Mouse (Mus musculus): Measurements from ENCODE around the gene Mroh7. TPM values are rescaled to one million over a fixed set of nuclear protein-coding genes. Genes with fewer than 3 reads are reported as not detected.
"Not testable (repeated sequence)": the region's sequence is repeated elsewhere in the genome, so short reads cannot be mapped to it uniquely, and the experiment has no call there.

Mroh7 gene
- polyA plus RNA-seq, 1 experiment from 2014 or later = 0.36 TPM

DNA sequence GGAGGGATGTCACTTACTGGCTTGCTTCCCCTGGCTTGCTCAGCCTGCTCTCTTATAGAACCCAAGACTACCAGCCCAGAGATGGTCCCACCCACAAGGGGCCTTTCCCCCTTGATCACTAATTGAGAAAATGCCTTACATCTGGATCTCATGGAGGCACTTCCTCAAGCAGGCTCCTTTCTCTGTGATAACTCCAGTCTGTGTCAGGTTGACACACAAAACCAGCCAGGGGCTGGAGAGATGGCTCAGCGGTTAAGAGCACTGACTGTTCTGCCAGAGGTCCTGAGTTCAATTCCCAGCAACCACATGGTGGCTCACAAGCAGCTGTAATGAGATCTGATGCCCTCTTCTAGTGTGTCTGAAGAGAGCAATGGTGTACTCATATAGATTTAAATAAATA, 6.2 kb upstream of the Mroh7 start:
- not testable (repeated sequence) for H3K4me3 ChIP-seq; H3K4me1 ChIP-seq (replicated peaks); H3K27me3 ChIP-seq; ATAC-seq (ENCODE audit: low FRiP score); H3K36me3 ChIP-seq; H3K9me3 ChIP-seq; H3K4me2 ChIP-seq; H3K9ac ChIP-seq; H3K27ac ChIP-seq
- 80% methylated on average over 1 of the region's 1 CpGs for WGBS

DNA sequence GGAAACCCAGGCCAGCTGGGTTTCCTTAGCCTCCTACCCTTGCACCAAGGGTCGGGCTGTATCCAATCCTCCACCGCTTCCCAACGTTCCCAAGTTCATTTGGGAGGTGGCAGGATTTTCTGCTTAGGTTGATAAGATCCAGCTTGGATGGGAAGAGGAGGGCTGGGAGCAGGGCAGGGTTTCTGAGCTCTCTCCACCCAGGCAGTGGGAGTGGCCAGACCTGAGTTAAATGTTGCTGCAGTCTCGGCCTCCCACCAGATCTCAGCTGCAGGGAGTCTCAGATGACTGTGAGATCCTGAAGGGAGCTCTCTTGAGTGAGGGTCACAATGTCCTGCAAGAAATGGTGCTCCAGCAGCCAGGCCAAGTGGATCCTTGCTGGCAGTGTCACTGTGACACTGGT, 2.9 kb upstream of the Mroh7 start, which contains the start of gene Fam151a:
Gene Fam151a (plus strand): TSS at position 254 of the 400 bp plus-strand sequence.
- H3K9ac ChIP-seq = no peak within 1 kb of the TSS
- ATAC-seq (ENCODE audit: low FRiP score) = no peak
- no peaks in the 10 kb centered on the region for H3K9me3 ChIP-seq
- H3K4me2 ChIP-seq = no peak within 1 kb of the TSS
- no peaks in the 10 kb centered on the region for H3K36me3 ChIP-seq
- WGBS = 70% methylated on average over 4 of the region's 4 CpGs
- no peak within 1 kb of the TSS for H3K4me3 ChIP-seq
- H3K4me1 ChIP-seq (replicated peaks) = no peaks in the 10 kb centered on the region
- H3K27ac ChIP-seq = no peak within 1 kb of the TSS
- H3K27me3 ChIP-seq = no peaks in the 10 kb centered on the region

DNA sequence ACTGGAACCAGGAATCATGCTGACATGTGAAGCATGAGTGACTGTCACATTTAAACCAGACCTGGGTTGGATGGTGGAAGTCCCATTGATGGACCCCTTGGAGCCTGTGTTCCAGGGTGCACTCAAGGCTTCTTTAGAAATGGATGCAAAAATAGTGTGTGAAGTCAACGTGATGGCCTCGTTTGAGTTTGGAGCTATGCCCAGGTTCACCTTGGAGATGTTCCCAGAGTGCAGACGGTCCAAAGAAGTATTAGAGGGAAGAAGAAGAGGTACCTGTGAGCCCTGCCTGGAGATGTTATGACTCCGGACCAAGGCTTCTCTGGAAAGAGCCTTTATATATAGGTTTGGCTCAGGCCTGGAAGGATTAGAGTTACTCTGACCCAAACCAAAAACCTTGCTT, 10.1 kb downstream of the Mroh7 start:
- no peak for ATAC-seq (ENCODE audit: low FRiP score)
- no peak overlapping the region for H3K9ac ChIP-seq
- no peaks in the 10 kb centered on the region for H3K4me1 ChIP-seq (replicated peaks)
- no peaks in the 10 kb centered on the region for H3K9me3 ChIP-seq
- no peak overlapping the region for H3K4me2 ChIP-seq
- 93% methylated on average over 4 of the region's 4 CpGs for WGBS
- H3K27ac ChIP-seq = no peak overlapping the region
- H3K36me3 ChIP-seq = no peaks in the 10 kb centered on the region
- no peaks in the 10 kb centered on the region for H3K27me3 ChIP-seq
- H3K4me3 ChIP-seq = no peak overlapping the region

- WGBS = 93% methylated on average over 6 of the region's 6 CpGs
- H3K27ac ChIP-seq = no peak overlapping the region
These were observed 17.1 kb downstream of the Mroh7 start for GRCm38 (mm10) chr4:106713622-106714021.

DNA sequence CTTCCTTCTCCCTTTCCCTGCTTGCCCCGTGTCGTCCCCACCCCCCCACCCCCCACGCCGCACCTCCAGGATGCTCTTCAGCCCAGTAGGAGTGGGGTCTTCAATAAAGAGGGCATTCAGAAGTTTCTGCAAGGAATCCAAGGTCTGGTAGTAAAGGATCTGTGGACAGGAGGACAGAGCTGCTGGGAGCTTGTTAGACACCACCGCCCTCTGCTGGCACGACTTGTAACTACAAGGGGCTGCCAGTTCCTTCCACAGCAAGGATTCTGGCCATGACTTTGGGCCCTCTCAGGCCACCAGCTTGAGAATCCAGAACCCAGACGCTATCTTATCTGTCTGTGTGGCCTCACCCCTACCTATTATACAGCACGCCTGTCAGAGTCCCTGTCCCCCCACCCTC, 22.3 kb downstream of the Mroh7 start:
- Histone ChIP-seq H3K9me3 (no peaks in the 10 kb centered on the region), H3K4me3 (no peak overlapping the region), H3K9ac (no peak overlapping the region), H3K4me1 (replicated peaks) (peaks cover 20% of the 10 kb centered on the region), H3K27me3 (peaks cover 11% of the 10 kb centered on the region; the same call in 1 of the 2 replicates), H3K4me2 (no peak overlapping the region), H3K36me3 (no peaks in the 10 kb centered on the region), H3K27ac (no peak overlapping the region)
- 0% methylated on average over 8 of the region's 8 CpGs for WGBS
- ATAC-seq (ENCODE audit: low FRiP score) = 0 out of 2 replicates have a peak, but pooled peaks have one; percentile 36

More at GRCm38 (mm10) chr4:106713622-106714021, 17.1 kb downstream of the Mroh7 start:
- Histone ChIP-seq H3K4me1 (replicated peaks) (0 out of 2 replicates have a peak, but pooled peaks cover 7% of the 10 kb centered on the region), H3K9ac (no peak overlapping the region), H3K9me3 (no peaks in the 10 kb centered on the region), H3K4me2 (no peak overlapping the region), H3K36me3 (no peaks in the 10 kb centered on the region), H3K27me3 (peaks cover 11% of the 10 kb centered on the region; the same call in 1 of the 2 replicates), H3K4me3 (no peak overlapping the region)
- ATAC-seq (ENCODE audit: low FRiP score) = no peak

GRCm38 (mm10) chr4:106707957-106708356, 22.8 kb downstream of the Mroh7 start:
- Histone ChIP-seq H3K27ac (no peak overlapping the region), H3K9ac (no peak overlapping the region), H3K9me3 (no peaks in the 10 kb centered on the region), H3K4me2 (no peak overlapping the region), H3K36me3 (no peaks in the 10 kb centered on the region), H3K27me3 (peaks cover 11% of the 10 kb centered on the region; the same call in 1 of the 2 replicates), H3K4me3 (no peak overlapping the region), H3K4me1 (replicated peaks) (peaks cover 20% of the 10 kb centered on the region)
- peak; percentile 21; the same call in 1 of the 2 replicates for ATAC-seq (ENCODE audit: low FRiP score)
- WGBS = 30% methylated on average over 5 of the region's 5 CpGs

DNA sequence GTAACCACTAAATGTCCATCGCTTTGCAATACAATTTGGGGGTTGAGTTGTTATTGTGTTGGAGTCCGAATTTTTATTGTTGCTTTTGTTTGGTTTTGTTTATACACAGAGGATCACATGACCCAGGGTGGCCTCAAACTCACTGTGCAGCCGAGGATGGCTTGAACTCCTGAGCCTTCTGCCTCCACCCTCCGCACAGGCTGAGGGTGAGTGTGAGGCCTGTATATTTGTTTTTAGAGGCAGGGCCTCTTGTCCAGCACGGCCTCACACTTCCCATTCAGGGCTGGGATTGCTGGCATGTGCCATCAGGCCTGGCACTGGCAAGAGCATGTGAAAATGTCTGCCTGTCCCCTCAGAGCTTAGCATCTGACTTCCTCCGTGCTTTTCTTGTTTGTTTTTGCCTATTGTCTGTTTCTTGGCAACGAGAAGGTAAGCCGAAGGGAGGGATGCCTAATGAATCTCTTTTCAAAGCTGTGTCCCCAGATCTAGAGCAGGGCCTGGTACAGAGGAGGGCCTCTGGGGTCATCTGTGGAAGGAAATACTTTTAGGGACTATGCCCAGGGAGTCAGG, 25.5 kb downstream of the Mroh7 start:
- peak overlapping the region; percentile 76 for H3K27ac ChIP-seq

DNA sequence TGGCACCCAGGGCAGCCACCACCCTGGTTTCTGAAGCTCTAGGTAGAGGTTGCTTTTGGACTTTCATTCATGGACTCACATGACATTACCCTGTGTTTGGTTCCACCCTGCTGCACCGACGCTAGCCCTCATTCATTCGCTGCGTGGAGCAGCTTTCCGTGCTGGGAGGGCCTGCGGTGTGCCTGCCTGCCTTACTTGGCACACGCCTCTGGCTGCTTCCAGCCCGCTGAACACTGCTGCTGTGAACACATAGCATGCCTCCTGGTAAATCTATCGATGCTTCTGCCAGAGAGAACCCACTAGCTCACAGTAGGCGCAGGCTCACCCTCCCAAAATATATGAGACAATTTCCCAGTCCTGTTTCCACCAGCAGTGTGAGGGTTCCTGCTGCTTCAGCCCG, 26.3 kb downstream of the Mroh7 start:
- no peaks in the 10 kb centered on the region for H3K9me3 ChIP-seq
- WGBS = 42% methylated on average over 11 of the region's 11 CpGs
- H3K27me3 ChIP-seq = peaks cover 3% of the 10 kb centered on the region
- H3K36me3 ChIP-seq = no peaks in the 10 kb centered on the region
- H3K4me2 ChIP-seq = no peak overlapping the region
- H3K9ac ChIP-seq = peak overlapping the region; percentile 35; the same call in 1 of the 2 replicates
- H3K4me1 ChIP-seq (replicated peaks) = peaks cover 39% of the 10 kb centered on the region
- ATAC-seq (ENCODE audit: low FRiP score) = no peak
- peak overlapping the region; percentile 76 for H3K27ac ChIP-seq
- H3K4me3 ChIP-seq = no peak overlapping the region

More for the DNA sequence above, 25.5 kb downstream of the Mroh7 start:
- Histone ChIP-seq H3K4me3 (no peak overlapping the region), H3K9ac (peak overlapping the region; percentile 51), H3K9me3 (no peaks in the 10 kb centered on the region), H3K4me1 (replicated peaks) (peaks cover 32% of the 10 kb centered on the region), H3K27me3 (peaks cover 6% of the 10 kb centered on the region), H3K4me2 (no peak overlapping the region), H3K36me3 (no peaks in the 10 kb centered on the region)
- WGBS = 32% methylated on average over 8 of the region's 8 CpGs
- ATAC-seq (ENCODE audit: low FRiP score) = no peak

DNA sequence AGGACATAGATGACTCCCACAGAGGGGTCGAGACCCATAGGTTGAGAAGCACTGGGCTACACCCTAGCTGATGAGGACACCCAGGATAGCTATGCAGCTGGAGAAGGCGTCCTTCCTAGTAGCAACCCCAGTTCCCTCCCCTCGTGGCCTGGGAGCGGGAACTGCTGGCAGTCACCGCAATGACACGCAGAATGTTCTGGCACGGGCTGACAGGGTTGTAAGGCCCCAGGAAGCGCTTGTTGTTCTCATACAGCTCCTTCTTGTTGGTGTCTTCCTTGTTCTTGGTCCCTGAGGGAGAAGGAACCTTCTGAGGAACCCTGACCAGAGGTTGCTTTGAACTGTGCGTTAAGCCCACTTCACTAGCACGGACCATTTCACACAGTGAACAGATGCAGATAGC, 26.8 kb downstream of the Mroh7 start:
- no peaks in the 10 kb centered on the region for H3K36me3 ChIP-seq
- no peak overlapping the region for H3K4me3 ChIP-seq
- ATAC-seq (ENCODE audit: low FRiP score) = no peak
- WGBS = 82% methylated on average over 10 of the region's 10 CpGs
- no peaks in the 10 kb centered on the region; the same call in 1 of the 2 replicates for H3K27me3 ChIP-seq
- H3K9me3 ChIP-seq = no peaks in the 10 kb centered on the region
- H3K9ac ChIP-seq = no peak overlapping the region
- peaks cover 39% of the 10 kb centered on the region for H3K4me1 ChIP-seq (replicated peaks)
- peak overlapping the region; percentile 76 for H3K27ac ChIP-seq
- no peak overlapping the region for H3K4me2 ChIP-seq

DNA sequence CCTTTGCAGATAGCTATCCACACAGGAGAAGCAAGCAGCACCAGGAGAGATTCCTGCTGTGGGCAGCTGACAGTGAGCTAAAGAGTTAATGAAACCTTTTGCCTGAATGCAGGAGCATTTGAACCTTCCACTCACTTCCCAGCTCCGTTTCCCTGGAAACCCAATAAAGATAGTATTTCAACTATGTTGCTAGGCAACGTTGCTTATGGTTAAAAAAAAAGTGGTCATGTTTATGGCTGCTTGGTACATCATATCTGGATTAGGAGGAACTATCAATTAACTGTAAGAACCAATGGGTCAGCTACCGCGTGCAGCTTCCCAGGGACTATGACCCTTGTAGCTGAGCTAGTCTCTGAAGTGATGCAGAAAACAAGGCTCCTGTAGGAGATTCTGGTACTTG, 29.9 kb downstream of the Mroh7 start:
- Histone ChIP-seq H3K27ac (peak overlapping the region; percentile 71), H3K27me3 (no peaks in the 10 kb centered on the region; the same call in 1 of the 2 replicates), H3K4me2 (no peak overlapping the region), H3K4me3 (no peak overlapping the region), H3K9ac (no peak overlapping the region), H3K4me1 (replicated peaks) (peaks cover 44% of the 10 kb centered on the region), H3K36me3 (no peaks in the 10 kb centered on the region), H3K9me3 (no peaks in the 10 kb centered on the region)
- no peak for ATAC-seq (ENCODE audit: low FRiP score)
- 42% methylated on average over 4 of the region's 4 CpGs for WGBS

GRCm38 (mm10) chr4:106699989-106700388, 30.7 kb downstream of the Mroh7 start:
- H3K4me2 ChIP-seq = no peak overlapping the region

GRCm38 (mm10) chr4:106693841-106694430, 36.8 kb downstream of the Mroh7 start:
- Histone ChIP-seq H3K4me3 (no peak overlapping the region), H3K36me3 (no peaks in the 10 kb centered on the region), H3K9me3 (no peaks in the 10 kb centered on the region), H3K9ac (no peak overlapping the region), H3K4me1 (replicated peaks) (0 out of 2 replicates have a peak, but pooled peaks cover 5% of the 10 kb centered on the region), H3K27me3 (peaks cover 17% of the 10 kb centered on the region), H3K27ac (no peak overlapping the region), H3K4me2 (no peak overlapping the region)
- 89% methylated on average over 15 of the region's 15 CpGs for WGBS
- no peak for ATAC-seq (ENCODE audit: low FRiP score)

More at GRCm38 (mm10) chr4:106699989-106700388, 30.7 kb downstream of the Mroh7 start:
- peak; percentile 36 for ATAC-seq (ENCODE audit: low FRiP score)
- Histone ChIP-seq H3K36me3 (no peaks in the 10 kb centered on the region), H3K4me3 (no peak overlapping the region), H3K27me3 (peaks cover 5% of the 10 kb centered on the region; the same call in 1 of the 2 replicates), H3K9ac (no peak overlapping the region), H3K9me3 (no peaks in the 10 kb centered on the region), H3K27ac (peak overlapping the region; percentile 56; the same call in 1 of the 2 replicates), H3K4me1 (replicated peaks) (peaks cover 36% of the 10 kb centered on the region)
- 15% methylated on average over 9 of the region's 9 CpGs for WGBS
